Mouse (Mus musculus): Measurements from ENCODE around the gene Pcgf1.
A peak's percentile ranks its signal among the peaks of the same experiment; 100 is the strongest.

Gene Pcgf1

DNA sequence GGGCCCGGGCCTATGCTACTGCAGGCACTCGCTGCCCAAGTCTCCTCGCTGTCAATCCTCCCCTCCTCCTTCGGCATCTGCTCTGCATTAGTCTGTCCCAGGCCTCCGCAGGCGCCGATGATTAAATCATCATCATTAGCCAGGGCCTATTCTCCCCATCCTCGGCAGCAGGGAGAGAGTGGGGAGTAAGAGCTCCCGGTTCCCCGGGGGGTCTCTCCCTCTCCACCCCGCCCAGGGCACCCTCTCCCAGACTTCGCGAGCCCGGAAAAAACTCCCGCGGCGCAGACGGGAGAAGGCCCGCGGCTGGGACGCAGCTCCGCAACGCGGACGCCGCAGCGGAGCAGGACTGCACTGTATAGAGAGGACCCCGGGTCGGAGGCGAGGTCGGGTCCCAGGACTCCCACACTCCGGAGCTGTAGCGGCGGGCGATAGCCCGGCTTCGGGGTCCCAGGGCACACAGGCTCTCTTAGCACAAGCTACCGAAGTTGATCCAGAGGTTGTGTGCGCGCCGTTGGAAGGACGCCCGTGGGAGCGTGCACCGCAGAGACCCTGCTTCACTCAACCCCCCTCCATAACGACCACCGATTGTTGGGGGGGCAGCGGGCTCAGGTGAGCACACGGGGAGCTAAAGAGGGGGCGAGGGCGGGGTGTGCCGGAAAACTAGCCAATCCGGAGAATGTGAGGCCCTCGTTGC lies at the start of gene Pcgf1:
TSS of gene Pcgf1 (plus strand) at position 240 of the 694 bp plus-strand sequence.
- no peak for DNase-seq (ENCODE audit: low read depth, low spot score)

DNA sequence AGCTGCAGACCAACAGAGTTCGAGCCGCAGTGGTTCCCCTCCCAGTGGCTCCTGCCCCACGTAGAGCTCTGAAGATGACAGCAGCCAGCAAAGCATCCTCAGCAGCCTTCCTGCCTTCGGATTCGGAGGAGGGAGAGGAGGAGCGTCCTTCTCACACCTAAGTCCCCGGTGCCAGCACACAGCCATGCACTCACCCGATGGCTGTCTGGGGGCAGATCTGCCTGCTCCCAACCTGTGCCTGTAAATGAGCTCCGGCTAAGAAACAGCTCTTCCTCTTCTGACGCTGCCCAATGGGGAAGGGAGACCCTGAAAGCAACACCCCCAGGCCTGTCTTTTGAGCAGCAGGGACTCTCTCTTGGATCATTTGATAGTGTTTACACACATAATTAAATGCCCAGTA lies 47.9 kb upstream of the Pcgf1 start:
- DNase-seq (ENCODE audit: low read depth, low spot score): no peak

DNA sequence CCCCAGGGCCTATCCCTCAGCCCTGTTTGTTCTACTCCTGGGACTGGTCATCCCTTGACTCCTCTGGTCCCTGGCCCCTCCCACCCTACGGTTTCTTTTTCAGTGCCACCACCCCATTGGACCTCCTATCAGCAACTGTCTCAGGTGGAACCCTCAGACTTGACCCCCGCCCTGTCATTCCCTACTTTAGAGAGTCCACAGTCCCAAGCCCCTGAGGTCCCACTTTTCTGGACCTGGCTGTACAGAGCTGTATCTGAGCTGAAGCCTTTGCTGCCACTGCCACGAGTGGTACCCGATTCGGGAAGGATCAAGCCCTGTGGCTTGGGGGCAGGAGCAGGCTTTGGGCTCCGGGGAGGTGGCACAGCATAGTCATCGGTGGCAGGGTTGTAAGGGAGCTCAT lies 46.6 kb upstream of the Pcgf1 start:
- DNase-seq (ENCODE audit: low read depth, low spot score): no peak

DNA sequence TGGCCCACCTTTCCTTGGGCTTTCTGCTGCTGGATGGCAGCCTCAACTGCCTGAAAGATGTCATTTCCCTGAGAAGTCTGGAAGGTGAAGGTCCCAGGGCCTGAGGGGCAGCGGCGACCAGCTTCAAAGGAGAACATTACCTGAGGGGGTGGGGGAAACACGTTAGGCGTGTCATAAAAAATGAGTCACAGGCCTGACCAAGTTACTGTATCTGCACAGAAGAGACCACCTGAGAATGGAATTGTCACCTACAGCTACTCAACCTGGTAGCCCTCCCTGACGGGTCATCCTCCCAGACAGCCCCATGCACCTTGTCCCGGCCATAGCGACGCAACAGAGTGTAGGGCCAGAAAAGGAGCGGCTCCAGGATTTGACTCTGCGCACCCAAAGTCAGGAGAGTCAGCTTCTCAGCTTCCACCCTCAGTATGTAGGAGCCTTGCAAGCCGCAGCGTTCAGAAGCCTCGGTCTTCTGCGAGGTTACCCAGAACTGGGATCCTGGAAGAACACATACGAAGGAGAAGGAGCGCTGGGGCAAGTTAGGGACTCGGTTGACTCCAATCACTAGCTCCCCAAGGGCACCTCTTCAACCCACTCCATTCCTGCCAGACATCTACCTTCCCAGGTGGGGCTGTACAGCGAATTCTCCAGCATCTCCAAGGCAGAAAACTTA lies 45.6 kb upstream of the Pcgf1 start:
- DNase-seq (ENCODE audit: low read depth, low spot score): no peak

DNA sequence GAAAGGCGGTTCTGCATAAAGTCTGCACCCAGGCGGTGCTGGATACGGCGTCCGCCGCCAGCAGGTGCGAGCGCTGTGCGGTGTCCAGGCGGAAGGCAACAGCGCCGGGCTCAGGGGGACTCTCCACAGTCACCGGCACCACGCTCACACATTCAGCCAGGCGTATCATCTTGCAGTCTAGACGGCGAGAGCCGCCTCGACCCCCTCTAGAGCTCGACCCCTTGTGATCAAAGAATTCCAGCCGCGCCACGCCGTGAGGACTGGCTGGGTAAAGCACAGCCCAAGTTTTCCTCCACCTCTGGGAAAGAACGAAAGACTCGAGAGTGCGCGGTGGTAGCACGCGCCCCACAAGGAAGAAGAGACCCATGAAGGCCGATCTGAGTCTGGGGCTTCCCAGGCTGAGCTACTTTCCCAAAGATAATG lies 44.9 kb upstream of the Pcgf1 start:
- no peak for DNase-seq (ENCODE audit: low read depth, low spot score)

DNA sequence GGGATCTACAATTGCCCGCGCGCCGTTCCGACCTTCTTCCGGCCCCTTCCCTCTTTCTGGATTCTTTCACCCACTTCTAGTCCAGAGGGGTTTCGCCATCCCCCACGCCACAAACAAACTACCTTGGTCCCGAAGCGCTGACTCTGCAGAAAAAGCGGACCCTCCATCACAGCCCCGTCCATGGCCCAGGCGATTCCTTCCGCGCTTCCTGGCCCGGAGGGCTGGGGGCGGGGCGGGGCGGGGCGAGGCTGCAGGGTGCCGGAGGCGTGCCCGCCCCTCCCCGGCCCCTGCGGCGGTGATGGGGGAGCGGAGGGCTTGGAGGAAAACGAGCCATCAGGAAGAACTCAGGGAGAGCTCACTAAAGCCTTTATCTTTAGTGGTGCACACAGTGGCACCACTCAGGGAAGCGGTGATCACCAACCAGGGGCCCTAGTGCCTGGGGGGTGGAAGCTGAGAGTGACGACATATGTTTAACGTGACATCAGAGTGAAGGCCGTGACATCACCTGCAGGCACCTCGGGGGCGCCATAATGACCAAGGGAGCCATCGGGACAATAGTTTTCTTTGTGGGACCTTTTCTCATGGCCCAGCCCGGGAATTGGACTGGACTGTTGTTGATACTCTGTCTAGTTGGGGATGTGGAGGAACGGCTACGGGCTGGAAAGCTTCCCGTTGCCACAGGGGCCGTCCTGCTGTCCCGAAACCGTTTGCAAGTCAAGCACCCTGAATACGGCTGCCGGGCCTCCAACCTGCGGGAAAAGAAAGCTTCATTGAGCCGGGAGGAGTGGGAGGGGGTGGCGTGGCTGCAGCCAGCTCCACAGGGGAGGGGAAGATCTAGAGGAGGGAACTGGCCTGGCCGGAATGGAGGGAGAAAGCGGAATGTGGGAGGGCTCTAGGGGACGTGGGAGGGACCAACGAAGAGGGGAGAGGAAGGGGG lies 44.2 kb upstream of the Pcgf1 start, which contains the start of the genes Dok1 and Loxl3:
TSS of gene Dok1 (minus strand) at position 223 of the 937 bp plus-strand sequence.
TSS of gene Loxl3 (plus strand) at position 925 of the 937 bp plus-strand sequence.
- no peak for DNase-seq (ENCODE audit: low read depth, low spot score)

DNA sequence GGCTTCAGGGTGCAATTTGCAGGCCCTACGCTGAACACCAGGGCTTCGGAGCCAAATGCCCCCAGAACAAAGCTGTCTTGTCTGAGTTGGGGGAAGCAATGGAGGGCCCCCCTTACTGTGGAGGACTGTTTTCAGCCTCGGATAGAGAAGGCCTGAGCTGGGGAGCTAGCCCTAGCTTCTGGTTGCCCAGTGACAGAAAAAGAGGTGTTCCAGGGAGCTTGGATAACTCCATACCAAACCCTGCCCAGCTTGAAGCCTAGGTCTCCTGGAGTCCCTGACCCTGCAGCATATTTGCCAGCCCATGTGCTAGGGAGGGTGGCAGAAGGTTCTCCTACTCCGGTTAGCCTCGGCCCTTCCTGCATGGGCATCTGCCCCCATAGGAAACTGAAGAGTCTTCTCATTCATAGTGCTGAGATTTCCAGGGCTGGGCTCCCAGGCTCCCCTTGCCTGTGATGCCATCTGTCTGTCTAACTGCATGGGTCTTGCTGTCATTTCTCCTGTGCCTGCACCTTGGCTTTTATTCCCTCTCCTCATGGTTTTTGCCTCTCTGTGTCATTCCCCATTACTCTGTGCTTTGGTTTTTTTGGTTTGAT lies 43.1 kb upstream of the Pcgf1 start:
- no peak for DNase-seq (ENCODE audit: low read depth, low spot score)

DNA sequence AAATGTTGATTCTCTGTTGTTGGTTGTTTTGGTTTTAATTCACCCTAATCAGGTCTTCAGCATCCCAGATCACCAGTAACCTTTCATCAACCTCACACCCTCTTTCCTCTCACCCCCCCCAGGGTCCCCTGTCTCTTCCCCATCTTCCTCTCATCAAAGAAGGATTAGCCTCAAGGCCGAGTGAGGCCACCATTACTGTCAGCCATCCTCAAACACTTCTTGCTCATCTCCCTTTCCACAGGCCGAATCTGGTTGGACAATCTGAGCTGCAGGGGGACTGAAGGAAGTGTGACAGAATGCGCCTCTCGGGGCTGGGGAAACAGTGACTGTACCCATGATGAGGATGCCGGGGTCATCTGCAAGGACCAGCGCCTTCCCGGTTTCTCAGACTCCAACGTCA lies 40.5 kb upstream of the Pcgf1 start:
- no peak for DNase-seq (ENCODE audit: low read depth, low spot score)

DNA sequence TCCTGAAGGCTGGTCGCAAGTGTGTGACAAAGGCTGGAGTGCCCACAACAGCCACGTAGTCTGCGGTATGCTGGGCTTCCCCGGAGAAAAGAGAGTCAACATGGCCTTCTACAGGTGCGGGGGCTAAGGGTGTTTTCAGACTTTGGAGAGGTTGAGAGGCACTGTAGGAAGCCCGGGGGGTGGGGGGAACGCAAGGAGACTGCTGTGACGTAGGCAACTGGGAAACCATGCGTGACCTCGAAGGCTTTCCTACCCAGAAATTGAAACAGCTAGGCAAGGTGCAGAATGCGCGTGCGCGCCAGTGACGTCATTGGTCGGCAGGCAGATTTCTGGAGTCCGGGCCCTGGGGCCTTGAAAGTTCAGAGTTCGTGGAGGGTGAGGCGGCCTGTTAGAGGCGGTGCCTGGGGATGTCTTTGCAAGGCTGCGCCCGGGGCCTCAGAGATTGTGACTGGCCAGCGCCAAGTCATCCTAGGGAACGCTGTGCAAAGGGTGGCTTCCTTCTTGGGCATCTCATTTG lies 39.1 kb upstream of the Pcgf1 start:
- DNase-seq (ENCODE audit: low read depth, low spot score): peak; percentile 79

DNA sequence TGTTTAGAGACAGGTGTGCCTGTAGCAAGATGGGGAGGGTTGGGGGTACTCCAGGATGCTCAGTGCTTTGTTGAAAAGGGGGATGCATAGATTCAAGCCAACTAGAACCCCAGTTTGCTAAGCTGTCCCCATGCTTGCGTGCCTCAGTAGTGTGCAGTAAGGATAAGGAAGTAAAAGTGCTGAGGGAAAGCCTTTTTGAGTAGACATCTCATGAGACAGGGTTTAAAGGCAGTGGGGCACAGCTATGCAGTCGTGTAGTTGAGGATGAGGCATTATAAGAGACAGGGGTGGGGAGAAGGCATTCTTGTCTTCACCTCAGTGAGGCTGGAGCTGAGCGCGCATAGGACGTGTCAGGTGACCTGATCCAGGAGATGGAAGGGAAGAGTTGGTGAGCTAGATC lies 37.1 kb upstream of the Pcgf1 start:
- no peak for DNase-seq (ENCODE audit: low read depth, low spot score)

DNA sequence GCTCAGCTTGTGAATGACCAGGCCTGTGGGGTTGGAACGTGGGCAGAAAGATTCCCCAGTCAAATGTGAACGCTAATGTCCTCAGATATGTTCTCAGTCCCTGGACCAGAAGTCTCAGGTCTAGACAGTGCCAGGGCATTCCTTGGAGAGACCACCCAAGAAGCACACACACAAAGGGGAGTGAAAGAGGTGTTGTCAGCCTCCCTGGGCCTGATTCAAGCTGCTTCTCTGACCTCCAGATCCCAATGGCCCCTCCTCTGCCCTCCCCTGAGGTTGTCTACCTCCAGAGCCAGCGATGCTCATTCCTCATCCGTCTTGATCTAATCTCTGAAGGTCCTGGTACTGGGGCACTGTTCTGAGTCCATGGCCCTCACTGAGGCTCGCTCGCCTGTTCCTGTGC lies 34.1 kb upstream of the Pcgf1 start:
- DNase-seq (ENCODE audit: low read depth, low spot score): no peak

DNA sequence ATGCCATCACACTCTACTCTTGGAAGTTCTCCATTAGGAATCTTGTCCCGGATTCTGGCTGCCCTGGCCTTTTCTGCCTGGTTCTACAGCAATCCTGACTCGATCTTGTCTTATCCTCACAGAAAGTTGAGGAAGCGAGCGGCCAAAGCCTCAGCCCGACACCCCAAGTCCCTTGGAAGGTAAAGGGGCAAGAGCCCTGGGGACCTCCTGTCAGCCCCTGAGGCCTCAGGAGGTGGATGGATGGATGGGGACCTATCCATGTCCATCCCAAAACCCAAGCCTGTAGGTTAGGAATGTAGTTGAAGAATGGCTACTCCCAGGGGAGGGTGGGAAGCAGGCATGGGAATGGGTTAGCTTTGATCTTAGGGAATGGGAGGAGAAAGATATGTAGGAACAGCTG lies 33.7 kb upstream of the Pcgf1 start:
- DNase-seq (ENCODE audit: low read depth, low spot score): no peak

DNA sequence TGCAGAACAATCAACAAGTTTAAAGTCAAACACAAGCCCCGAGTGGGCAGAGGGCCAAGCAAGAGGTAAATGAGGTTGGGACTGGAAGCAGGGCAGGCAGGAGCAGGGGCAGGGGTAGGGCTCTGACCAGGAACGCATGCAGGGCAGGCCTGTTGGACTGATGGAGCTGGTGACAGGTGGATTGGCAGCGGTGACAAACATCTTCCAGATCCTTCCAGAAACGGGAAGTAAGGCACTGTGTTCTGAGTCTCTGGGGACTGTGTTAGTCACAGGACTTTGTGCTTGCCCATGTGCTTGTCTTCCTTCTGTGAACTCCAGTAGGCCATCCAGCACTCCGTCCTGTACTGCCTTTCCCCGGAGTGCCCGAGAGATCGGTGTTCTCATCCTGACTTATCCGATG lies 32.9 kb upstream of the Pcgf1 start:
- DNase-seq (ENCODE audit: low read depth, low spot score): no peak

DNA sequence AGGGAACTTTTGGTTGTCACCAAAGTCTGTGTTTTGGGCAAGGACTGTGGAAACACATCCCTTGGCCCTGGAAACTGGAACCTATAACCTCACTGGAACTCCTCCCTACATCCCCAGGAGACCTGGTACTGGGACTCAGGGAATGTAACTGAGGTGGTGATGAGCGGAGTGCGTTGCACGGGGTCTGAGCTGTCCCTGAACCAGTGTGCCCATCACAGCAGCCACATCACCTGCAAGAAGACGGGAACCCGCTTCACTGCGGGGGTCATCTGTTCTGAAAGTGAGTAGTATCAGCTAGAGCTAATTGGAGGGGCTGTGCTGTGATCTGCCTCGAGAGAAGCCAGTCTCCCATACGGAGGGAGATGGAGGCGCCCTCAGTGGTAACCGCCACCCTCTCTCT lies 28.3 kb upstream of the Pcgf1 start:
- no peak for DNase-seq (ENCODE audit: low read depth, low spot score)

DNA sequence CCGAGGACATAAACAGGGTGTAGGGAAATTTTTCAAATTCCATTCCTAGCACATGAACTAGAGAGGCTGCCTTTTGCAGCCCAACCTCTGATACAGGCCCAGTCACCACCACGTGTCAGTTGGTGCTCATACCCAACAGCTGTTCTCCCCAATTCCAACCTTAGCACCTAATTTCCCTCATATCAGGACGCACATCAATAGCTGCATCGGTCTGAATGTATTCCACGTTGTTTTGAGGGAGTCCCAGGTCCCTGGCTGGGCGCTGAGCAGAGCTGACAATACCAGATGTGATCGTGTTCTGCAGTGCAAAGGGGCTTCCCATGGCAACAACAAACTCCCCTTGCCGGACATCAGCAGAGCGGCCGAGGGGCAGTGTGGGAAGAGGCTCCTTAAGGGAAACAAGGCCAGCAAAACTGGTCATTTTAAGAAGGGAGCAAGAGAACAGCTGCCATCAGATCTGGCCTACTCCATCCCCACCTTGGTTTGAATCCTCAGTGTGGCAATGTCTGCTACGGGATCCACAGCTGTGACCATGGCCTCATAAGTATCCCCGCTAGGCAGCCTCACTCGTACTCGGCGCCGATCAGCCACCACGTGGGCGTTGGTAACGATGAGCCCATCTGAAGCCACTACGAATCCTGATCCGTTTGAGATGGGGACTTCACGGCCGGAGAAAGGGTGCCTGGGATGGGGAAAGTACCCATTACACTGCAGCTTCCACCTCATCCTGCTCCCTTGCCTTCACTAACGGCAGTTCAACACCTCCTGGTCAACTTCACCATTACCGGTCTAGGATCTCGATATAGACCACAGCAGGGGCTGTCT lies 24.3 kb upstream of the Pcgf1 start:
- DNase-seq (ENCODE audit: low read depth, low spot score): no peak

DNA sequence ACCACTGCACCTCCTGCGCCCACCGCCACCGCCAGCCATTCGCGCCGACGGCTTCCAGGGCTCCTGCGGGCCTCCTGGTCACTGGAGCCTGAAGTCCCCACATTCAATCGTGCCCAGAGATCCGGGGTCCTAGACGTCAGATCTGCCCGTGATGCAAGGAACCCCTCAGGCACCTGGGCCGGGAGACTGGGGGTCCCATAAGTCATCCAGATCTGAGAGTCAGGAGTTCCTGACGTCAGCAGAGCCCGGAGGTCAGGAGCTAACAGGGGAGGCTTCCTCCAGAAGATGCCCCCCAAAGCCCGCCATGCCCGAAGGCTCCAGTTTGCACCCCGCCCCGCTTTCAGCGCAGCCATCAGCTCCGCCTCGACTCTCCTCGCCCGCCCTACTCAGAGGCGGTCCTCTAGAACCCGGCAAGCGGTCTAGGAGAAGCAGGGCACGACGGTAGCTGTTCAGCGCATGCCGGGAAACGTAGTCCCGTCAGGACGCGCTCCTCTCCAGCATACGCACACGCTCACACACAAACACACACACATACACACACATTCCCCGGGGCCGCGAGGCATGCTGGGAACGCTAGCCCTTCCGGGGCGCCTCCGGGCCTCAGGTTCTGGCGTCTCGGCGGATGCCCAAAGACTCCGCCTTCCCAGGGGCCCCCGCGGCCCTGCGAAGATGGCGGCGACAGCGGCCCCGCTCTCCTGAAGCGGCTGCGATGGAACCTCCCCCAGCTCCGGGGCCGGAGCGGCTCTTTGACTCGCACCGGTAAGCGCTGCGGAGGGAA lies 23.4 kb upstream of the Pcgf1 start, which contains the start of gene Aup1:
TSS of gene Aup1 (plus strand) at position 448 of the 778 bp plus-strand sequence.
- peak; percentile 94 for DNase-seq (ENCODE audit: low read depth, low spot score)

DNA sequence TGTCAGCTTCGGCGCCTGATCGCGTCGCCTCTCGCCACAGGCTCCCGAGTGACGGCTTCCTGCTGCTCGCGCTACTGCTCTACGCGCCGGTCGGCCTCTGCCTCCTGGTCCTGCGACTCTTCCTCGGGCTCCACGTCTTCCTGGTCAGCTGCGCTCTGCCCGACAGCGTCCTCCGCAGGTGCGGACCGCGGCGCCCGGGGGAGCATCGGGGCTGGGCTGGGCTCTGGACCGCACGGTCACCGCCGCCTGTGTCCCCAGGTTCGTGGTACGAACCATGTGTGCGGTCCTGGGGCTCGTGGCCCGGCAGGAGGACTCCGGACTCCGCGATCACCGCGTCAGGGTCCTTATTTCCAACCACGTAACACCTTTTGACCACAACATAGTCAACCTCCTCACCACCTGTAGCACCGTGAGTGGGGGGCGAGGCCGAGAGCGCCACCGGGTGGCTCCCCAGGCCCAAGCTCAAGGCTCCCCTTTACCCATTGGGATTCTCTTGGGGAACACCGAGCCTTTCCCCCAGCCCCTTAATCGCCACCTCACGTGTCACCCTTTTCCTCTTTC lies 22.7 kb upstream of the Pcgf1 start, which contains the start of gene Htra2:
TSS of gene Htra2 (minus strand) at position 403 of the 561 bp plus-strand sequence.
- no peak for DNase-seq (ENCODE audit: low read depth, low spot score)

DNA sequence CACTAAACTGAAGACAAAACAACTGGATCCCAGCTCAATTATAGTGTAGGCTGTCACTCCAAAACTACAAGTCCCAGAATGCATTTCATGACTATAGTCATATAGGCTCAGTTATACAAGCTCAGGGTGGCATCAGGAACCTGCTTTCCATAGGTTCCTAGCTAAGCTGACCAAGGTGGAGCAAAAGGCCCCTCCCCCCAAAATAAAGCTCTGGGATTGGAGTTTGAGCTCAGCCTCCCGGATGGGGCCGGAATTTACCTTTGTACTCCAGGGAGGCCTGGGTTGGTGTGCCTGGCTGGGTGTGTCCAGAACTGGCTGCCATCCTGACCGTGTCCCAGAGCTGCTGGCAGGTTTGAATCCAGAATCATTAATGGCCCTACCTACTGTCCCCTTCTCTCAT lies 19.9 kb upstream of the Pcgf1 start, which contains the start of gene Dqx1:
TSS of gene Dqx1 (plus strand) at position 55 of the 400 bp plus-strand sequence.
- DNase-seq (ENCODE audit: low read depth, low spot score): no peak

DNA sequence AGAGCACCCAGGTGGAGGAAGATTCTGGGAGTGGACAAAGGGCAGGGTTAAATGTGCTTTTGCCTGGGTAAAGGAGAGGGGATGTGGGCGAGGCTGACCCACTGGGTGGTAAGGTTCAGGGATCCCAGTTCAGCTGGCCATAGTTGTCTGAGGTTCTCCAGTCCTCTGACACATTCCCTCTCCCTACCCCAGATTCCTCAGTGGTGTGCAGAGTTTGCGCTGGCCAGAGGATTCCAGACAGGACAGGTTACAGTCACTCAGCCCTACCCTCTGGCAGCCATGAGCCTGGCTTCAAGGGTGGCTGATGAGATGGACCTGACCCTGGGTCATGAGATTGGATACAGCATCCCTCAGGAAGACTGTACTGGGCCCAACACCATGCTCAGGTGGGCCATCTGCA lies 18.9 kb upstream of the Pcgf1 start:
- DNase-seq (ENCODE audit: low read depth, low spot score): no peak

Data from WW6 (cell line).